Mouse (Mus musculus) megakaryocyte, embryonic 14.5 days (primary cell): ENCODE measurements around the gene Siglec1.

ENCODE experiments used
- FLI1 ChIP-seq: IDR thresholded peaks from 2 replicates; pipeline ENCODE4 v1.6.1; 2012; ENCODE audit warnings: low read length, inconsistent platforms, mixed read lengths
- GATA1 ChIP-seq: IDR thresholded peaks from 3 replicates; pipeline ENCODE4 v1.6.1; 2012; ENCODE audit warnings: mixed read lengths, low read length, inconsistent platforms, borderline replicate concordance

DNA sequence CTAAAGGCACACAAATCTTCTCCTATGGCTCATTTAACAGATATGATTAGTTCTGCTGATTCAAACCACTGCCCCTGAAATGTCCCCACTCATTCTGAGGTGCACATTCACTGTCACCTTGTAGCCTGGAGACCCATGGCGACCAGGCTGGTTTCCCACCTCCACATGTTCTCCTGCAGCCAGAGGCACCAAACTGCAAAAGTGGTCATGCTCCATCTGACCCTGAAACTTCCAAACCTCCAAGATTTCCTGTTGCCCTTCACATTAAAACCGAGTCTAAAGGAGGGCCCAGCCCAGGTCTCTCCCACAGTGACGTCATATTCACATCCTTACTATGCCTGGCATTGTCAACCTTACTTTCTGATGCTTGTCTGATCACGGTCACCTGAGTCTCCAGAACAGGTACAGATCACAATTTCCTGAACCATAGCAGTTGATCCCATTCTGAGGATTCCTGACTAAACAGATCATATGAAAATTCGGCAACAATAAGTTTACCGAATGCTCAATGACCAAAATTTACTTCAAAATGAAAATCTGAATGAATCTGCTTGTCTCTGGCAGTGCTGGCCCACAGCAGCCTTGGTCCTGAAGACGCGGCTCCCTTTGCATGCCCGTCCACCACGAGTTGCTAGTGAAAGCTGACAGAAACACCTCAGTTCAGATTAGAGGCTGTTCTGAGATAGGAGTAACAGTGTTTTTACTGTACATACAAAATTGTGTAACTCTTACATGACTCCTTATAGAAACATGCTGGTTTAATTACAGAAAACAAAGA lies 45.7 kb upstream of the Siglec1 start:
- TF ChIP-seq GATA1 (no peak), FLI1 (no peak)
